Mouse (Mus musculus) adrenal gland, adult 18-20 months (tissue): ENCODE data around the gene Pax5. TPM values are rescaled to one million over a fixed set of nuclear protein-coding genes. Genes with fewer than 3 reads are reported as not detected.
"Not testable (repeated sequence)": the region's sequence is repeated elsewhere in the genome, so short reads cannot be mapped to it uniquely, and the experiment has no call there.

Source experiments
- DNase-seq, 2 experiments: peaks; one replicate each; pipeline ENCODE4 v3.0.0; 2021 to 2022; ENCODE audit warnings: low spot score in 2 of 2
- long read RNA-seq, 2 experiments: library from polyadenylated mRNA; stranded (forward); transcript quantifications; one replicate each; pipeline ENCODE4 v2.0.0; 2021
- total RNA-seq, 2 experiments: library from RNA; stranded (reverse); gene quantifications; 1 replicate in 1 of 2; 2 replicates in 1 of 2; pipeline ENCODE4 v1.2.3; 2021

Gene Pax5
- total RNA-seq, result under 1 TPM; 0.42 to 0.46 TPM
- long read RNA-seq, experiment 1, result 0 reads
- long read RNA-seq, experiment 2, result 0 reads

DNA sequence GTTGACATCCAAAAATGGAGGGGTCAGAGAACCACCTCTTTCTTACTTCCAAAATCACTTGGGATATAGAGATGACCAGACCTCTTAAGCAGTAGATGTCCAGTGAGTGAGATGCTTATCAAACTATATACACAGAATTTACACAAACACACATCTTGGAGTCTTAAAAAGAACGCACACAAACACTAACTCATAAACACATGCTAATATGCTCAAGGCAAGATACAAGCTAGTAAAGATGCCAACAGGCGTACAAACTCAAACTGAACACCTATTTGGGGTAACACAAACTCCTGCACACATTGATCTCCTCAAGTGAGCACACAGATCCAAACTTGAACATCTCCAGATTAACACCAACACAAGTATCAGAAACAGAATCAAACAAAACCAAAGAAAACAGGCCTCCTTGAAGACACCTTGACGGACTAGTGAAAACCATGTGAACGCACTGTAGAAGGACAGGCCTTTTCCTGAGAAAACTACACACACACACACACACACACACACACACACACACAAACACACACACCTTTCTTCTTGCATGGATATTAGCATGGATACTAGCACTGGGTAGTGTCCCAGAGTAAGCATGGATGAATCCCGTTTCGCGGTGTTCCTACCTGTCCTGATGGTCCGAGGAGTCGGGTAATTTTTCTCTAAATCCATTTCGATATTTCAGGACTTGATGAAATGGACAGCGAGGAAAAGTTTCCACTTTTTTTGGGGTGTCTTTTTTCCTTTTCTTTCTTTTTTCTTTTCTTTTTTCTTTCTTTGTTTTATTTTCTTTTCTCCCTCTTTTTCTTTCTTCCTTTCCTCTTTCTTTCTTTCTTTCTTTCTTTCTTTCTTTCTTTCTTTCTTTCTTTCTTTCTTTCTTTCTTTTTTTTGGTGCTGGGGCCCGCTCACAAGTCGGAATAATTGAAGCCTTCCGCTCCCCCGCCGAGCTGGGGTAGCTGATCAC lies at the start of gene Pax5:
TSS of gene Pax5 (minus strand) at position 748 of the 961 bp plus-strand sequence.
- DNase-seq, result no peak

DNA sequence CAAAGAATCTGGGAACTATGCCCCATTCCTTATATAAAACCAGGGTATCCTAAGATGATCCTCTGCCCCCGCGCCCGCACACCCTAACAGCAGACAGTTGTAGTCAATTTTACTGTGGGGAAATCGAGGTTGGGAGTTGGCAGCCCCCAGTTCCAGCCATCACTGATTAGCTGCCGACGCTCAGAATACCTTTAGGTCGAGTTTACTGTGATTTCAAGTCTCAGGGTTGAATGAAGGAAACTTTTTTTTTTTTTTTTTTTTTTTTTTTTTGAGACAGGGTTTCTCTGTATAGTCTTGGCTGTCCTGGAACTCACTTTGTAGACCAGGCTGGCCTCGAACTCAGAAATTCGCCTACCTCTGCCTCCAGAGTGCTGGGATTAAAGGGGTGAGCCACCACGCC lies 46.8 kb upstream of the Pax5 start:
- DNase-seq, result not testable (repeated sequence)

DNA sequence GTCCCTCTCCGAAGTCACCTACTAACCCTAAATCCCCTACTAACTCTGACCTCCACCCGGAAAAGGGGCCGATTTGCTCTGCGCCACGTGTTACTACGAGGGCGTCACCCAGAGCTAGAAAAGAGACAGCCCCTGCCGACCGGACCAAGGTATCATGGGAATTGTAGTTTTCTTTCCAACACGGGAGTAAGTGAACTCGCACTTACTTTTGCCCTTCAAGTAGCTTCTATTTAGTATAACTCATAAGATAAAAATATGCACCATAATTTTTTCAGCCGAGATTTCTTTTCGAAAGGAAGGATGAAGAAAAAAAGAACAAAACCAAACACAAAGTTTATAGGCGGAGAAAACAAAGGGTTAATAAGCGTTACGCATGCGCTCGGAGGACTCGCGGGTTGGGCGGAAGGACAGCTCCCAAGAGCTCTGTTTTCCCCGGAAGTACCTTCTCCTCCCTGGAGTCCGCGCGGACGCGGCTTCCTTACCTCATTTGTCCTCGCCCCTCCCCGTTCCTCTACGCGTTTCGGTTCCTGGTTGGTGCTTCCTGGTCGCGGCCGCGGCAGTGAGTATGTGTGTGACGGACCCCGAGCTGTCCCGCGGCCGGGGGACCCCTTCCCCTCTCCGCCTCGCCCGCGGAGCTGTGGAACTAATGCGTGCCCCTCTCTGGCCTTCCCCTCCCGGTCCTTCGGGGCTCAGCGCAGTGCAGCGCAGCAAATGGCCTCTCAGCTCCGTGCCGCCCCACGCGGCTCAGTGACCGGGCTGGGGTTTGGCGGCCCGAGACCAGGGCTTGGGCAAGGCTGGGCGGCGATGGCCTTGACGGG lies 46.1 kb upstream of the Pax5 start:
- peak; percentile 83 to 87 for DNase-seq

DNA sequence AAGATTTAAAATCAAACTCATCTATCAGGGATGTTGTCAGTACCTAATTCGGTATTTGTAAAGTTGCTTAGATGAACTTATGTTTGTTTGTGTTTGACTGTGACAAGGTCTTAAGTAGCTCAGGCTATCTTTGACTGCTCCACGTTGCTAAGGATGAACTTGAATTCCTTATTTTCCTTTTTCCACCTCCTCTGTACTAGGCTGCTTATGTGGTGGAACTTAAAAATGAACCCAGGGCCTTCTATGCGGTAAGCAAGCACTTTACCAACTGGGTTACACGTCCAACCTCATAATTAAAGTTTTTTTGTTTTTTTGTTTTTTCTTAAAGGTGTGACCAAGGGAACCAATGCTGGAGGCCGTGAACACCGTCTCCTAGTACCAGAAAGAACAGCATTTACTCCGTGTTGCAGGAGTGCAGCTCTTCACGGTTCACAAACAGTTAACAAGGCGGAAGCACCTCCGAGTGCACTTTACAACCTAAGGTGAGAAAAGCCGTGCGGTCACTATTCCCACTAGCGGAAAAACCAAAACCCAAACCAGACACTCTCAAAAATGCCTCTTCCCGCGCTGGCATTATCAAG lies 45.4 kb upstream of the Pax5 start, which contains the start of gene Zcchc7:
TSS of gene Zcchc7 (plus strand) at position 325 of the 581 bp plus-strand sequence.
- DNase-seq, result no peak

DNA sequence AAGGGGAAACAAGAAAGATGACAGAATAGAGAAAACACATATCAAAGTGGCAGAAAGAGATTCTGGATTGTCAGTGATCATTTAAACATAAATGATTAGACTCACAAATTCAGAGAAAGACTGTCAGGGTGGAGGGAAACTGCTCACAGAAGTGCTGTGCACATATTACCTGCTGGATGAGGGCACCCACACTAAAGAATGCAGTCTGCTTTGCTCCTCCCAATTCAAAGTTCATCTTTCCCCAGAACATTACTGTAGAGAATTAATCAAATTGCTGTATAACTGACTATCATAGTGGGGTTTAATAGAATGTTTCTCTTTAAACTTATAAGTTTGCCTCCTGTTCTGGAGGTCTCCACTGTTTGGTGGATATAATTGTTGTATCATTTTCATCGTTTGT lies 30.2 kb upstream of the Pax5 start:
- DNase-seq, result no peak

DNA sequence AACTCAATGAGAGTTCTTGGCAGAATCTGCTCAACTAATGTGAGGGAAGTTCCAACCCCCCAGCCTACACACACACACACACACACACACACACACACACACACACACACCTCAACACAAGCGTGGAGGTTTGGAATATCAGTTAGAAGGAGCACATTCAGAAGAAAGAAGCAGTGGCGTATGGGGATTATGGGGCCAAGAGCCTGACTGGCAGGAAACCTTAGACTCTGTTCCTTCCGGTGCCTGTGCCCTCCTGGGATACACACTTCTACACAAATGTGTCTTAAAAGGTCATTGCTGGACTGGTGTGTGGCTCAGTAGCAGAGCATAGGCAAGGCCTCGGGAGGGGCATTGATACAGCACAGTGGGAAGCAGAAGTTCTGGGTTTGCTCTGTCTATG lies 10.9 kb upstream of the Pax5 start:
- DNase-seq, result no peak

DNA sequence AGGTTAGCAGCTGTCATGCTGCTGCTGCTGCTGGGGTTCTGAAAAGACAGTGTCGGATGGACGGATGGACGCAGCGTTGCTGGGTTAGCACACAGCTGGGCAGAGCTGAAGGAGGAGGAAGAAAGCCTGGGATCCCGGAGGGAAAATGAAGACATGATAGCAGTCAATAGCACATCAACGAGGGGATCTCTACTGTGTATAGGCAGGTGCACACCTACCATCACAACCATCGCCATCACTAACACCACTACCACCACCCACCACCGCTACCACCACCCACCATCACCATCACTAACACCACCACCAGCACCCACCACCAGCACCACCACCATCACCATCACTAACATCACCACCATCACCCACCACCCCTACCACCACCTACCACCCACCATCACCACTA lies 9.8 kb upstream of the Pax5 start:
- no peak for DNase-seq

DNA sequence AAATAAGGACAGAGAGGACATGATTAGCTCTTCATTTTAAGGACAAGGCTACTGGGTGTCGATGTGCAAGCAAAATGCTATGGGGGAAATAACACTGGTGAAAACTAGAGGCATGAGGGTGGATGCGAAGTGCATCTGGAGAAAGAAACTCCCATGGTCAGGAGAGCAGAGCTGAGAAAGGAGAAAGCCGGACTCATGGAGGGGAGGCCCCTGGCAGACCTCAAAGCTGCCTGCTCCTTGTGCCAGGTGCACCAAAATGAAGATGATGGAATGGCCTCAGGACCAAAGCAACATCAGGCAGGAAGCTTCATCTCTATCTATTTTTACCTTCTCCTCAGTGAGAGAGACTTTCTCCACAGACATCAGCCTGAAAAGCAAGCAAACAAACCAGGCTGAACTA lies 7.4 kb upstream of the Pax5 start:
- DNase-seq, result no peak

DNA sequence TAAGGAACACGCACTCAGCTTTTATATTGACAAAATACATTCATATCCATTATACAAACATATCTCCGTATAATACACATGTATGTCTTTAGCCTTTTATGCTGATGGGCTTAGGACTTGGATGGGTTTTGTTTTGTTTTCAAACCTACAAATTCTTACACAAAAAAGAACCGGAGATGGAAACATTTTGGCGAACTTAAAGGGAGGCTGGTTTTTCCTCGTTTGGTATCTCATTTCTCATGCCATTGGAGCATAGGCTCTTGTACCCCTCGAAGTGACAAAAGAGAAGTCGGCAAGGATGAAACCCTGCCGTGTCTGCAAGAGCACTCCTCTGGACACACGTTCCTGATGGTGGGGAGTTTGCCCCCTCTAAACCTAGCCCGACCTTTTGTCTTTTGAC lies 6.1 kb upstream of the Pax5 start:
- no peak for DNase-seq

DNA sequence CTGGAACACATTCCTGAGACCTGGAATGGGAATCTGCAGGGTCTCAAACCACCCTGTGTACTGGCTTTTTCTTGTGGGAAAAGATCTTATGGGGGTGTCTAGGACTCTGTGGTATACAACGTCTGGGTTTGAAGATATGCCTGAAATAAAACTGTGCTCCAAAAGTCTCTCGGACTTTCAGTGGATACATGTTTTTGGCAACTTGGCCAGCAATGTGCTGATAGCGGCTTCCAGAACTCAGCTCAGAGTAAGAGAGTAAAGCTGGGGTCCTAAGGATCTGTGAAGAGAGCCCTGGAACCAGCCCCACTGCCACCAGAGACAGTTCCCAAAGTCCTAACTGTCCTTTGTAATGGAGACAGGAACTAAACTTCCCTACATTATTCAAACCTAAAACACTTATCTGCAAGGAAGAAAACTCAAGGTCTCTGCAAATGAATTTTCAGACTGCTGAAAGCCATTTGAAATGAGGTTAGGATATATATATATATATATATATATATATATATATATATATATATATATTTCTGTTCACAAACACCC lies 5.4 kb upstream of the Pax5 start:
- DNase-seq, result no peak

DNA sequence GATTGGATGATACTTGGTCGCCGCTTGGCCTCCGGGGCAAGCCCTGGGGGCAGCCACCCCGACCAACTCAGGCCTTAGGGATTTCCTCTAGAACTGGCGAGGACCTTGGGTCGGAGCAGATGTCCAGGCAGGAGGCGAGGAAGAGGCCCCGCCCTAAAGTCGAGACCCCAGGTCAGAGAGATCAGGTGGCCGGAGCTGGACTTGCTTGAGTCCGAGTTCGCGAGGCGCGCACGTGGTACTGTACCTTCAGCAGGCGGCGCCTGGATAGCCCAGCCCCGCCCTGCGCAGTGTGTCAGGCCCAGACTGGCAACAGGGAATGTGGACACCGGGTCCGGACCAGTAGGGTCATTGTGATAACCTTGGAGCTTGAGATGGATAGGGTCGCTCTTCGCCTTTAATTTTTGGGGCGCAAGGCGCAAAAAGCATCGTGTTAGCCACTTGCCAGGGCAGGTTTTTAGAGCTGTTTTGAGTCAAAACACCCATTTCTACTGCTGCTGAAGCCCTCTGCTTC lies 3.9 kb upstream of the Pax5 start:
- no peak for DNase-seq

DNA sequence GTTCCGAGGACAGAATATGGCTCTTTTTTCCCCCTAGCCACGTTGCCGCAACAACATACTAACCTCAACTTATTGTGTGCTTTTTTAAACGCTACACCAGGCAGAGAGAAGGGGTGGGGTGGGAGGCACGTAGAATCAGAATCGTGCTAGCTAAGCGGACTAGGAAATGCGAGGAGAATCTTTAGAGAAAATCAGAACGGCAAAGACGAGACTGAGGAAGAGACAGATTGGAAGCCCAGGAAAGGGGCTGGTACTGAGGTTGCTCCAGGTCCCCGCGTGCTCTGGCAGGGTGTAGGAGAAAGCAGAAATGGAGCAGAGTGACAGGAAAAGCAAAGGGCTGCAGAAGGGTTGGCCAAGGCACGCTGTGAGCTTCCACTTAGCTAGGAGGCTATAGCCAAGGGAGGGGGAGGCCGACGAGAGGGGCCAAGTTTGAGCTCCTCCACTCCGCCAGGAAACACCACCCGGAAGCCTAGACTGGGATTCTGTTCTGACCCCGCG lies 3.3 kb upstream of the Pax5 start:
- no peak for DNase-seq

DNA sequence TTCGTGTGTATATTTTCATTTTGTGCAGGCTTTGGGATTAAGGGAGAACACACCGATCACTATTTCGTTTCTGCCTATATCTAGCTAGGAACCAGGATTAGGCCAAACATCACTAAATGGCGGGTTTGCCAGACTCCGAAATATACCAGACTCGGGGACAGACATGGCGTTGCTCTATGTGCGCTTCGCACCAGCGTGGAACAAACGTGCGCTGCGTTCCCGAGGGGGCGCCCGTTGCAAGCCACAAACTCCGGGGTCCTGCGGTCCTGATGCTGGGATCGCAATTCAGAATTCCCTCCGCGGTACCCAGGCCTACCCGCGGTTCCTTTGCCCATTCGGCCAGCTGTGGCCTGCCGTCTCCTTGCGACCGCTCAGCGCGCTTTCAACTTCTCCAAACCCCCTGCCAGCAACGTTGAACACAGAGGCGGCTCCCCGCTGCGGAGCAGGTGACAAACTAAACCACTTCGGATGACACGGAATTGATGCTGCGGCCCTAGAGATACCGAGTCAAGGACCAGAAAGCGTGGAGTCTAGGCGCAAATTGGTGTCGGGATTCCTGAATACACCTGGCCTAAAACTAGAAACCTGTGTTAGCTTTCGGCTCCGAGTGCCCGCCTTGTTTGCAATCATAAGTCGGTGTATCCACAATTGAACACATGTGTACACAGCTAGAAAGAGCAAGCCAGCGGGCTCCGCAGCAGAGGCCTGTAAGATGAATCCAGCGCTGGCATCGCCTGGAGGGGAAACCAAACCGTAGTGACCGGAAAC lies 2.7 kb upstream of the Pax5 start:
- no peak for DNase-seq

DNA sequence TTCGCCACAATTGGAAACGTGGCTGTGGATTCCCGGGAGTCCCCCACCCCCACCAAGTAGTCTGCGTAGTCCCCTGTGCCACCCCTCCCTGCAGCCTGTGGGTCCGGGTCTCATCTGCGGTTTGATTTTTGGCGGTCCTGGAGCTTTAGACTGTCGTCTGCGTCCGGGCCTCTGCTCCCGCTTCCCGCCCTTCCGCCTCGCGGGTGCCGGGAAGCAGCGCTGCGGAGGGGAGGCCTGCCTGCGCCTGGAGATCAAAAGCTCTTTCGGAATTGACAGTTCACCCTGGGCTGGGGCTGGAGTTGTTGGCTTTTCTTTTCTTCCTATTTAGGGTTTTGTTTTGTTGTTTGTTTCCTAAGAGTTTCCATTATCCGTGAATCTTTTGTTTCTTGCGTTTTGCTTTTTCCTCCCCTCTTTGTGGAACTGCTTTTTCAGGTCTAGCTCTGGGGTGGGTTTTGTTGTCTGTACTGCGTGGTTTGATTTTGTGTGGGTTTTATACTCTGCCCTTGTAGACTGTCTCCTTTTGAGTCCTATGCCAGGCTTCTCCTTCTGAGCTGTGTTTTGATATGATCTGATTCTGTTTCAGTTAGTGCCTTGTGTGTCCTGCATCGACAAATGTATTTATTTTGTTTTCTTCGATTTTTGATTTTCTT lies 1.9 kb upstream of the Pax5 start:
- no peak for DNase-seq

DNA sequence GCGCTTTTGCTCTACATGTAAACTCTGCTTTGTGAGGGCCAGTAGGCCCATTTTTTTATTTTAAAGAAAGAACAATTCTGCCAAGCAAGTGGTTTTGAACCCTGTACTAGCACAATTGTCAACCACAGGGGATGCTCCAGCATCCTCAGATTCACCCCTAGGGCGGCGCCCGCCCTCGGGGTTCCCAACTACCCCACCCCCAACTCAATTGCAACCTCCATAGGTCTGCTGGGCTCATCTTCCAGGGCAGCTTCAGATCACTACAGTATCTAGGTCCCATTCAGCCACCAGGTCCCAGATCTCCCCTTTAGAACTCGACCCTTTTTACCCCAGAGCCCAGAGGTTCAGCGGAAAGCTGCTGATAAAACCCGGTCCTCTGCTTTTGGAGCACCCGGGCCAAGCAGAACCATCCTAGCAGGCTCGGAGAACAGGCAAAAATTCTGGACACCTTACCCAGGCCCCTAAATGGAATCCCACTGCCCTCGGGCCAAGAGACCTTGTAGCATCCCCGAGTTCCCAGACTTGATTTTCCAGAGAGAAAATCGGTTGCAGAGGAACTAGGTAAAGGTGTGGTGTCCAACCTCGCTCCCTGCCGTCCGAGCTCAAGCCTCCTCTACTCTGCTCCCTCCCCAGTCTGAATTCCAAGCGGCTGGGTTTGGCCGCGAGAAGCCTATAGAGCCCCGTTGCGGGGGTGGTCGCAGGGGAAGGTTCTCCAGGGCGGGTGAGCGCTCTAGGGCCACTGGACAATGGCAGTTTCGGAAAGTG lies 1.0 kb upstream of the Pax5 start:
- no peak for DNase-seq

DNA sequence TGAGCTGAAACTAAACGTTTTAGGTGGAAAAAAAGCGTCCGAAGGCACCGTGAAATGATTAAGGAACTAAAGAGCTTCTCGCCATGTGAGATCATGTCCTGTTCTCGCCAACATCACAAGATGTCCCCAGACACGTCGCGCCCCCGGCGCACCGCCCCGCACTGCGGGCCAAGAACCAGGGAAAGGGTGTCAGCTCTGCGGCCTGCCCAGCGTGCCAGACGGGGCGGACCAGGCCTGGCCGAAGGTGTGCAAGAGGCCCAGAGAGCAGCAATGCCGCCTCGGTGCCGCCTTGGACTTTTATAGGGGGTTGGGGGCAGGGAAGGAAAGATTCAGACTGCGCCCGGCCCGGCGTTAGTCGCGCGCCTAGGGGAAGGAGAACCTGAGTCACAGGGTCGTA lies 412 bp upstream of the Pax5 start:
- no peak for DNase-seq

DNA sequence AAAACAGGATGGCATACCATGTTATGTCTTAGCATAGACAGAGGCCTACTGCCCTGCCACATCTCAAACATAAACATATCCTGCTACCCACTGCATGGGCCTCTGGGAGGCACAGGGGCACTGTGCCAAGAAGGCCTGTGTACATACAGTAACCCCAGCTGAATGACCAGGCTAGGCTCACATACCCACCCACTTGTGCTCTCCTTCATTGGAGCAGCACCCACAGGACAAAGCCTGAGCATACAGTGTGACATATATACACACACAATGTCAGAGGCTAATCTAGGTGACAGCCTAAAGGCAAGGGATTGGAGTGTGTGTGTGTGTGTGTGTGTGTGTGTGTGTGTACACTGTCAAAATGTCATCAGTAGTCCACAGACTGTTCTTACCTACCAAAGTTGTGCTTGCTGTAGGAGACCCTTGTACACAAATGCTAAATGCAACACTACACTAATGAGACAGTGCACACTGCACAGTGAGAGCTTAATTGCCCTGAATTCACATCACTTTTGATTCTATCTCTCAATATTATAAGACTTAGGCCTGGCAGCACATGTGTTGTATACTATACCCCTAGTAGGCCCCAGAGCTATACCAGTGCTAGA lies 1.1 kb downstream of the Pax5 start:
- no peak for DNase-seq

DNA sequence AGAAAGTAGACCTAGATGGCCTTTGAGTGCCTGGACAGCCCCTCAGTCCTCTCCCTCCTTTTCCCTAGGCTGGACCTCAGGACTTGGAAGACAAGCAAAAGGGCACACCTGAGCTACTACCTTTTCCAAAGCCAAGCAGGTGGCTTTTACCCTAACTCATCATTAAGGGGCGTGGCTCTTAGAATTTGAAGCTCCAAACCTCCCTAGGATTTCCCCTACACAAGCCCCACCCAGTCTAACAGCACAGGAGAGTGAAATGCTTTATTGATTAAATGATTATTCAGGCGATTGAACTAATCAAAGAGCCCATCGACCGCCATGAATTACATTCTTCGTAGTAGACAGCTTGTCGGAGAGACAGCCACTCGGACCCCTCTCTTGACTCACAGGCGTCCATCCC lies 2.0 kb downstream of the Pax5 start:
- DNase-seq, result no peak
